Mouse (Mus musculus): ENCODE results near the gene Safb2. TPM values are rescaled to one million over a fixed set of nuclear protein-coding genes. Genes with fewer than 3 reads are reported as not detected.

Safb2 gene
- polyA plus RNA-seq, 1 experiment: 164 TPM

- H3K27ac ChIP-seq (ENCODE audit: insufficient read depth, low read depth, low read length): no peak overlapping the region
- no peak for TF ChIP-seq CTCF (IDR thresholded peaks at IDR 0.05; ENCODE audit: low read depth, low read length)
- TF ChIP-seq POLR2A (IDR thresholded peaks at IDR 0.05; ENCODE audit: borderline replicate concordance, low read depth, low read length): no peak
- no peak overlapping the region for H3K4me3 ChIP-seq (ENCODE audit: insufficient read depth, low read length)
- peaks cover 12% of the 10 kb centered on the region for H3K4me1 ChIP-seq (ENCODE audit: control insufficient read depth, insufficient read depth, low read length)
Measured at GRCm38 (mm10) chr17:56510970-56511706, 73.2 kb downstream of the Safb2 start.

Other genes with a start within 250 kb of the Safb2 start
- gene Ptprs, start 108.1 kb downstream of the Safb2 start, polyA plus RNA-seq (2012; ENCODE audit: insufficient read depth, insufficient read length, missing spikeins): 75.2 and 77.2 TPM in 2 replicates
- gene Znrf4, start 72.2 kb downstream of the Safb2 start, polyA plus RNA-seq (2012; ENCODE audit: insufficient read depth, insufficient read length, missing spikeins): not detected in 2 replicates
- gene Gm20219, start 30.2 kb downstream of the Safb2 start, polyA plus RNA-seq (2012; ENCODE audit: insufficient read depth, insufficient read length, missing spikeins): 1.6 and 2.1 TPM in 2 replicates
- 73.7 and 75.6 TPM in 2 replicates for gene Safb, start 240 bp upstream of the Safb2 start, polyA plus RNA-seq (2012; ENCODE audit: insufficient read depth, insufficient read length, missing spikeins)
- gene 2410015M20Rik, start 25.2 kb upstream of the Safb2 start, polyA plus RNA-seq (2012; ENCODE audit: insufficient read depth, insufficient read length, missing spikeins): 80.8 and 87.4 TPM in 2 replicates
- 507 and 564 TPM in 2 replicates for gene Rpl36, start 28.8 kb upstream of the Safb2 start, polyA plus RNA-seq (2012; ENCODE audit: insufficient read depth, insufficient read length, missing spikeins)
- gene Lonp1, start 42.3 kb upstream of the Safb2 start, polyA plus RNA-seq (2012; ENCODE audit: insufficient read depth, insufficient read length, missing spikeins): 29.6 and 29.9 TPM in 2 replicates
- gene Catsperd, start 43.6 kb upstream of the Safb2 start, polyA plus RNA-seq (2012; ENCODE audit: insufficient read depth, insufficient read length, missing spikeins): not detected in 2 replicates
- gene Ranbp3, start 88.7 kb upstream of the Safb2 start, polyA plus RNA-seq (2012; ENCODE audit: insufficient read depth, insufficient read length, missing spikeins): 36.9 and 38.5 TPM in 2 replicates
- gene Ndufa11, start 133.2 kb upstream of the Safb2 start, polyA plus RNA-seq (2012; ENCODE audit: insufficient read depth, insufficient read length, missing spikeins): 75.1 and 96.1 TPM in 2 replicates
- gene Vmac, start 133.4 kb upstream of the Safb2 start, polyA plus RNA-seq (2012; ENCODE audit: insufficient read depth, insufficient read length, missing spikeins): 11.0 and 13.7 TPM in 2 replicates
- 0.55 and 0.80 TPM in 2 replicates for gene Nrtn, start 172.9 kb upstream of the Safb2 start, polyA plus RNA-seq (2012; ENCODE audit: insufficient read depth, insufficient read length, missing spikeins)
- gene Dus3l, start 180.2 kb upstream of the Safb2 start, polyA plus RNA-seq (2012; ENCODE audit: insufficient read depth, insufficient read length, missing spikeins): 21.4 and 24.9 TPM in 2 replicates
- gene Prr22, start 185.7 kb upstream of the Safb2 start, polyA plus RNA-seq (2012; ENCODE audit: insufficient read depth, insufficient read length, missing spikeins): not detected in 2 replicates
- 1.1 and 1.2 TPM in 2 replicates for gene Rfx2, start 246.4 kb upstream of the Safb2 start, polyA plus RNA-seq (2012; ENCODE audit: insufficient read depth, insufficient read length, missing spikeins)